Mouse (Mus musculus) liver, adult (tissue): ENCODE measurements at regions not wholly inside any gene's neighbourhood (a gene's known extent, or its start where the extent isn't known, plus 50 kb on each side); places are given as distances from the start of the nearest gene placed in this dataset.

Experiments used
- GATA4 ChIP-seq: IDR thresholded peaks from 2 replicates; pipeline ENCODE4 v1.6.1; 2014; ENCODE audit warnings: mild to moderate bottlenecking, low read length; ENCODE audit not compliant: insufficient replicate concordance

DNA sequence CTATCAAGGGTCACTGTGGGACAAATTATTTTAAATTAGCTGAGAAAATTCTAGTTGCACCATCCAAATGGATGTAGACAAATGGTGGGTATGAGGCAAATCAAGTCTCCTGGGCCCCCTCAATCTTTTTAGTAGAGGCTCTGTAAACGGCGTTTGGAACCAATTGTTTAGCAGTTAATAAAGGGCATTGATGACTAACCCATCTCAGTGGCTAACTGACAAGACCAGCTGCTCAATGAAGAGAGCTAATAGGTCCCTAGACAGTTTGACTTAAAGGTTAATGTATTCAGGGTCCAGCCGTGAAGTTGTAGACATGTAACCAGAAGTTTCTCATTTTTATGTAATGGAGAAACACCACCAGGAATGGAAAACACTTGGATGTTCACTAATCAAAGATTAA is 332.6 kb upstream of the Gm21961 start:
- TF ChIP-seq GATA4: no peak

DNA sequence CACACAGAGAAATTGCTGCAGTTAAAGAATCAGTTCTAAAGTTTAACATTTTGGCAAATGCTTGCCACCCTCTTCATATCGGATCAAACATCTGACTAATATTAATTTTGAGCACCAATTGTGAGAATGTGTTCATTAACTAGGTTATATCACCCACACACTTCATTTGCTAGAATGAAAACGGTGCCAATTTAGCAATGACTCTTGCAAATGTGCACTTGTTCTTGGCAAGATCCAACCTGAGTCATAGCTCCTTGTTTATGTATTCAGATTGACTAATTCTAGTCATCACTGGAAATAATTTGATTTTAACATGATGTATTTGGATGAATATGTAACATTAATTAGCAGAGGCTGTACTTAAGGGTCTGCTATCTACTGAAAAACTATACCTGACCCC is 327.8 kb upstream of the Gm21961 start:
- TF ChIP-seq GATA4: no peak

- 0 out of 2 replicates have a peak, but pooled peaks have one; percentile 31 for TF ChIP-seq GATA4
Measured at GRCm38 (mm10) chr15:65334076-65334475, 319.4 kb upstream of the Gm21961 start.

DNA sequence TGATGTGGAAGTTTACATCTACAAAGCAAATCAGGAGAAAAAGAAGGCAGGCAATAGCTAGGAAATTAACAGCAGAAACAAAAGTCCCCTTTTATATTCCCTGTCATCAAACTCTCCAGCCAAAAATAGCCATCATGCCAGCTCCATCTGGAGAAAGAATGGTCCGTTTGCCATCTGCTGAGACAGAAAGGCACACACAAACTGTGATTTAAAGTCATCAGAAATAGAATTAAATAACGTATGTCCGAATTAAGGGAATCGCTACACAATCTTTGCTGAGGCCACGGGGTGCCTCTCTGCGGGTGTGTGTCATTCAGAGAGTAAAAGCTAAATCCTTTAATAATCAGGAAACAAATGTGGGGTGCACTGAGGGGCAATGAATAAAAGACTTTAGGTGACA is 293.4 kb upstream of the Gm21961 start:
- no peak for TF ChIP-seq GATA4

DNA sequence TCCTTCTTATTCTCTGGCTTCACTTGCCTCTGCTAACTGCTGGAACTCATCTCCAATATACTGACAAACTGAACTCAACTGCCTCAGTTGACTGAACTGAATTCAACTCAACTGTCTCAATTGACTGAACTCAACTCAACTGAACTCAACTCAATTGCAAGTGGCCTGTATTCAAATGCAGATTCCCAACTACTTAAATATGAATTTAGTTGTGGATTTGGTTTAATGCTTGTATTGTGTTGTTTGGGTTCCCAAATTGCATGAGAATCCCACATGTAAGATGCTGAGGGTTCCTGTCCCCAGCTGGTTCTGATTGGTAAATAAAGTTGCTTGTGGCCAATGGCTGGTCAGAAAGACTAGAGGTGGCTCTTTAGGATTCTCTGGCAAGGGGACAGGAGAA is 244.1 kb upstream of the Gm21961 start:
- TF ChIP-seq GATA4: no peak

- no peak for TF ChIP-seq GATA4
Measured at GRCm38 (mm10) chr15:65222504-65222903, 207.8 kb upstream of the Gm21961 start.

- TF ChIP-seq GATA4: no peak
Measured at GRCm38 (mm10) chr15:65217908-65218307, 203.2 kb upstream of the Gm21961 start.

GRCm38 (mm10) chr15:65196307-65196706 is 181.6 kb upstream of the Gm21961 start:
- TF ChIP-seq GATA4: no peak

DNA sequence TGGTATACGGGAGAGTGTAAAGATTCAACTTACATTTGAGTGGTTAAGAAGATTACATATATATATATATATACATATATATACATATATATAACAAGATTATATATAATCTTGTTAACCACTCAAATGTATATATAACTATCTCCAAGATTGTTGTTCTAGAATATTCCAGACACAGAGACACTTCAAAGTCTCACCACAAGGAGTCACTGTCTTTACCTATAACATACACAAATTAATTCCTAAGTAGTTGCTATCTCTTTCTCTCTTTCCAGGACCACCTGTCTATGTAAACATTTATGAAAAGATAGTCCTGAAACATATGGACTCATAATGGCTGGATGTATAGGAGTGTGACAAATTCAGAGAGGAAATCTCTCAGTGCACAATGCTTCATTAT is 178.9 kb upstream of the Gm21961 start:
- no peak for TF ChIP-seq GATA4
